ENCODE assay signal across 25 mouse cellular contexts in the genomic region with DNA sequence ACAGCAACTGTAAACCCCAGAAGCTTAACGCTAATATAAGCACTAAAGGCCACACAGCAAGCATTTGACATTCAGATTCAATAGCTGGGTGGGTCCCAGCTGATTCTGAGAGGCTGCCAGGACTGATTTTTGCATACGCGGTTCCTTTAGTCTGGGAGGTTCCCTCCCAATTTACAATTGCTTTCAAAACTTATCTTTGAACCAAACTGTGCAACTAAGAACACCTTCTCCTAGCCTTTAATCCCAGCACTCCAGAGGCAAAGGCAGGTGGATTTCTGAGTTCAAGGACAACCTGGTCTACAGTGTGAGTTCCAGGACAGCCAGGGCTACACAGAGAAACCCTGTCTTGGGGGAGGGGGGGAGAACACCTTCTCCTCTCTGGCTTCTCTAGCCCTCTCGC. TPM values are rescaled to one million over a fixed set of nuclear protein-coding genes. Genes with fewer than 3 reads are reported as not detected.
DNase-seq lines count a peak whose midpoint lies in the region; ATAC-seq and TF ChIP-seq lines count a peak whose summit lies in the region.
"Had no signal": no experiment of that assay in that cellular context is flagged by ENCODE, and none has a peak within 500 bp of the region (broad histone marks: within the 10 kb centered on the region; RNA-seq: fewer than 3 reads in every experiment).

No protein-coding gene starts in this region.

- in situ Hi-C loops in ES-E14 (cut with MboI; ENCODE audit: low sequenced_read_pairs in 2 of 2, unreplicated experiment in 2 of 2), result no loop called here

- H3K36me3 ChIP-seq in E14TG2a.4 (ENCODE audit: insufficient read depth, low read length), result peaks cover 58% of the 10 kb centered on the region
- H3K36me3 ChIP-seq in ES-E14 (ENCODE audit: control insufficient read depth, insufficient read depth, low read length, poor library complexity, severe bottlenecking), result peaks cover 18% of the 10 kb centered on the region; the same call in 1 of the 2 replicates
- H3K36me3 ChIP-seq: hindbrain, embryonic 12.5 days; hindbrain, embryonic 15.5 days; intestine, embryonic 15.5 days had no signal

- H3K4me3 ChIP-seq in E14TG2a.4 (replicated peaks; ENCODE audit: low read length) (0 out of 2 replicates have a peak overlapping the region, but pooled peaks have one; percentile 75), ES-E14 (ENCODE audit: insufficient read depth in 1 of 2, low read depth in 1 of 2, low read length in 2 of 2, poor library complexity in 1 of 2, severe bottlenecking in 1 of 2) (no peak overlapping the region)
- H3K4me3 ChIP-seq: embryonic facial prominence, embryonic 12.5 days; embryonic facial prominence, embryonic 15.5 days; hindbrain, embryonic 12.5 days; hindbrain, embryonic 15.5 days; intestine, embryonic 15.5 days had no signal

- peaks cover 19% of the 10 kb centered on the region; the same call in 1 of the 2 replicates for H3K9me3 ChIP-seq in E14TG2a.4 (ENCODE audit: low read length)
- H3K9me3 ChIP-seq in ES-E14 (ENCODE audit: control insufficient read depth, insufficient read depth, low read depth, low read length), result no peaks in the 10 kb centered on the region
- H3K9me3 ChIP-seq: embryonic facial prominence, embryonic 12.5 days; embryonic facial prominence, embryonic 15.5 days; hindbrain, embryonic 12.5 days; hindbrain, embryonic 15.5 days; intestine, embryonic 15.5 days had no signal

- H3K27me3 ChIP-seq in E14TG2a.4 (ENCODE audit: insufficient read depth, low read length), result no peaks in the 10 kb centered on the region; the same call in 1 of the 2 replicates
- H3K27me3 ChIP-seq: embryonic facial prominence, embryonic 12.5 days; embryonic facial prominence, embryonic 15.5 days; hindbrain, embryonic 12.5 days; hindbrain, embryonic 15.5 days; intestine, embryonic 15.5 days had no signal

- ATAC-seq in inflammation-experienced regulatory T-cells, adult 6 months, result no peak
- ATAC-seq: forebrain, embryonic 14.5 days; forebrain, postnatal 0 days; intestine, embryonic 15.5 days had no signal

- TF ChIP-seq CTCF in E14TG2a.4 (conservative IDR thresholded peaks at IDR 0.05; ENCODE audit: low read length), result no peak

- H3K4me1 ChIP-seq in E14TG2a.4 (replicated peaks; ENCODE audit: low read depth, low read length), result peaks cover 99% of the 10 kb centered on the region
- peaks cover 13 to 22% of the 10 kb centered on the region in 2 experiments for H3K4me1 ChIP-seq in ES-E14 (ENCODE audit: control insufficient read depth in 2 of 2, insufficient read depth in 2 of 2, low read length in 2 of 2, poor library complexity in 1 of 2)

- H3K9ac ChIP-seq in ES-E14 (ENCODE audit: insufficient read depth, low read depth, low read length, poor library complexity, severe bottlenecking), result no peak overlapping the region
- H3K9ac ChIP-seq: embryonic facial prominence, embryonic 12.5 days; embryonic facial prominence, embryonic 15.5 days; forebrain, postnatal 0 days; hindbrain, embryonic 12.5 days; hindbrain, embryonic 15.5 days; intestine, embryonic 15.5 days had no signal

- DNase-seq in kidney, adult 18-20 months, result peak; percentile 2
- DNase-seq in kidney, adult 11 months, result no peak
- no peak for DNase-seq in ES-E14 (ENCODE audit: low read depth, low spot score)
- no peak for DNase-seq in heart, adult 11 months
- DNase-seq in kidney, postnatal 10 days, result no peak
- DNase-seq: adrenal gland, adult 2 months; adrenal gland, postnatal 14 days; B cell, adult 2 months; cerebellum, adult 11 months; cerebellum, adult 2 months; cerebellum, adult 9-11 months; forebrain, postnatal 0 days; kidney, adult 2 months had no signal

- H3K27ac ChIP-seq in ES-E14 (ENCODE audit: insufficient read depth, low read depth, low read length, poor library complexity, severe bottlenecking), result peak overlapping the region; percentile 73; the same call in 1 of the 2 replicates
- H3K27ac ChIP-seq: embryonic facial prominence, embryonic 12.5 days; embryonic facial prominence, embryonic 15.5 days; hindbrain, embryonic 12.5 days; hindbrain, embryonic 15.5 days; intestine, embryonic 15.5 days had no signal

TF ChIP-seq in ES-E14, 5 proteins besides CTCF, POLR2A, EP300 and RAD21:
- no peak for TF ChIP-seq HCFC1 (IDR thresholded peaks at IDR 0.05; ENCODE audit: borderline replicate concordance, insufficient read depth, low read length)
- TF ChIP-seq MAFK (IDR thresholded peaks at IDR 0.05; ENCODE audit: insufficient read depth, low read depth, low read length), result no peak
- no peak for TF ChIP-seq ZNF384 (IDR thresholded peaks at IDR 0.05; ENCODE audit: low read depth, low read length)
- no peak for TF ChIP-seq ZC3H11A (IDR thresholded peaks at IDR 0.05; ENCODE audit: borderline replicate concordance, low read depth, low read length)
TF ChIP-seq in ES-E14: peak in this region for 0.

RNA-seq across cellular contexts. Expression of gene Snx18, which starts 10.5 kb away (rescaled TPM):
- 45.6 and 47.5 TPM in 2 replicates for total RNA-seq in ES-E14 (2012; rRNA removed)
- polyA plus RNA-seq in inflammation-experienced regulatory T-cells, adult 6 months (2017; shearing (Covaris generic)), result 10 to 100 TPM; 10.7 to 12.2 (median 11.8) TPM

RNA-seq across cellular contexts. Expression of gene Hspb3, which starts 55.7 kb away (rescaled TPM):
- 0.32 TPM in 1 of 2 replicates, not detected in the other for total RNA-seq in ES-E14 (2012; rRNA removed)
- not detected for polyA plus RNA-seq in inflammation-experienced regulatory T-cells, adult 6 months (2017; shearing (Covaris generic))
- total RNA-seq: adrenal gland, adult 2 months; adrenal gland, postnatal 14 days; common myeloid progenitor, adult 5-6 weeks; granulocyte monocyte progenitor cell, adult 5-6 weeks; hematopoietic stem cell, adult 5-6 weeks had no signal
- polyA plus RNA-seq: adrenal gland, adult 2 months; forebrain, embryonic 11.5 days; forebrain, embryonic 14.5 days; intestine, embryonic 15.5 days had no signal
